Mouse (Mus musculus): ENCODE measurements at regions not wholly inside any gene's neighbourhood (a gene's known extent, or its start where the extent isn't known, plus 50 kb on each side); places are given as distances from the start of the nearest gene placed in this dataset.

- DNase-seq (ENCODE audit: low spot score in 2 of 2): no peak
Measured at GRCm38 (mm10) chr5:126127486-126127885, 595.9 kb downstream of the Tmem132b start.

- DNase-seq (ENCODE audit: low spot score in 2 of 2): no peak
Measured at GRCm38 (mm10) chr5:126148908-126149307, 617.3 kb downstream of the Tmem132b start.

- no peak for DNase-seq (ENCODE audit: low spot score in 2 of 2)
Measured at GRCm38 (mm10) chr5:126155216-126155880, 623.8 kb downstream of the Tmem132b start.

GRCm38 (mm10) chr5:126186111-126186510 is 654.5 kb downstream of the Tmem132b start:
- DNase-seq (ENCODE audit: low spot score in 2 of 2): no peak

- DNase-seq (ENCODE audit: low spot score in 2 of 2): no peak
Measured at GRCm38 (mm10) chr5:126199876-126200275, 668.3 kb downstream of the Tmem132b start.

- no peak for DNase-seq (ENCODE audit: low spot score in 2 of 2)
Measured at GRCm38 (mm10) chr5:126201535-126201934, 670.0 kb downstream of the Tmem132b start.

- no peak for DNase-seq (ENCODE audit: low spot score in 2 of 2)
Measured at GRCm38 (mm10) chr5:126201996-126202395, 670.4 kb downstream of the Tmem132b start.

GRCm38 (mm10) chr5:126217016-126217415 is 685.4 kb downstream of the Tmem132b start:
- no peak for DNase-seq (ENCODE audit: low spot score in 2 of 2)

GRCm38 (mm10) chr5:126217746-126218145 is 686.2 kb downstream of the Tmem132b start:
- no peak for DNase-seq (ENCODE audit: low spot score in 2 of 2)

- DNase-seq (ENCODE audit: low spot score in 2 of 2): no peak
Measured at GRCm38 (mm10) chr5:126223696-126224095, 692.1 kb downstream of the Tmem132b start.

GRCm38 (mm10) chr5:126230768-126231167 is 699.2 kb downstream of the Tmem132b start:
- DNase-seq (ENCODE audit: low spot score in 2 of 2): no peak

- no peak for DNase-seq (ENCODE audit: low spot score in 2 of 2)
Measured at GRCm38 (mm10) chr5:126238071-126238470, 706.5 kb downstream of the Tmem132b start.

GRCm38 (mm10) chr5:126245776-126246175 is 714.2 kb downstream of the Tmem132b start:
- DNase-seq (ENCODE audit: low spot score in 2 of 2): no peak

GRCm38 (mm10) chr5:126250331-126250730 is 718.8 kb downstream of the Tmem132b start:
- DNase-seq (ENCODE audit: low spot score in 2 of 2): no peak

- no peak for DNase-seq (ENCODE audit: low spot score in 2 of 2)
Measured at GRCm38 (mm10) chr5:126254661-126255060, 723.1 kb downstream of the Tmem132b start.

GRCm38 (mm10) chr5:126257860-126258259 is 726.3 kb downstream of the Tmem132b start:
- no peak for DNase-seq (ENCODE audit: low spot score in 2 of 2)

GRCm38 (mm10) chr5:126266471-126266870 is 734.9 kb downstream of the Tmem132b start:
- DNase-seq (ENCODE audit: low spot score in 2 of 2): no peak

- DNase-seq (ENCODE audit: low spot score in 2 of 2): no peak
Measured at GRCm38 (mm10) chr5:126266929-126267609, 735.5 kb downstream of the Tmem132b start.

GRCm38 (mm10) chr5:126268592-126268991 is 737.0 kb downstream of the Tmem132b start:
- DNase-seq (ENCODE audit: low spot score in 2 of 2): no peak

GRCm38 (mm10) chr5:126274316-126274715 is 742.7 kb downstream of the Tmem132b start:
- DNase-seq (ENCODE audit: low spot score in 2 of 2): no peak

GRCm38 (mm10) chr5:126281057-126281728 is 749.6 kb downstream of the Tmem132b start:
- no peak for DNase-seq (ENCODE audit: low spot score in 2 of 2)

- DNase-seq (ENCODE audit: low spot score in 2 of 2): no peak
Measured at GRCm38 (mm10) chr5:126281782-126282181, 750.2 kb downstream of the Tmem132b start.
